Mouse (Mus musculus) spleen, adult 2 months (tissue): ENCODE measurements around the gene Aff3.

ENCODE experiments used
- CTCF ChIP-seq: fragments of 200-500 bp; IDR thresholded peaks from 2 replicates; pipeline ENCODE4 v1.5.1; 2011; ENCODE audit warnings: mild to moderate bottlenecking, inconsistent platforms; ENCODE audit not compliant: insufficient read depth, insufficient read length, insufficient replicate concordance; ENCODE audit errors: extremely low read depth
- POLR2A ChIP-seq: fragments of 200-500 bp; IDR thresholded peaks from 2 replicates; pipeline ENCODE4 v1.6.1; 2011; ENCODE audit warnings: low read depth, low read length, inconsistent platforms

DNA sequence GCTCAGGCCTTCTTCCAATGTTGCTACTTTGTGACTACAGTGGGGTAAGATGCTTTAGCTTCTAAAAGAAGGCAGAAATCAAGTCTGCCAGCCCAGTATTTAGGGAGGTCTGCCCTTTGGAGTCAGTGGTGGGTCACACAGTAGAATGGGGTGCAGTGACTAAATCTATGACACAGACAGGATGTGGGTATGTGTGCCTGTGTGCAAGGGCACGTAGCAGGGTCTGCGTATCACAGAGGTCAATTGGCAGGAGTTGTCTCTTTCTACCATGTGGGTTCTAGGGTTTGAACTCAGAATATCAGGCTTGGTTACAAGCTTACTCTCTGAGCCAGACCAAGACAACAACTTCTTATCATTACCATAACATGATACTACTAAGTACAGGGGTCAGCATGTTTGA lies 393.4 kb downstream of the Aff3 start:
- TF ChIP-seq POLR2A: no peak
- TF ChIP-seq CTCF: no peak
